Mouse (Mus musculus) olfactory bulb, adult 2 months (tissue): Measurements from ENCODE around the gene Mcm7.
A peak's percentile ranks its signal among the peaks of the same experiment; 100 is the strongest.

Source experiments
- CTCF ChIP-seq: fragments of 200-500 bp; IDR thresholded peaks from 2 replicates; pipeline ENCODE4 v1.5.1; 2012; ENCODE audit warnings: low read depth, mild to moderate bottlenecking, low read length, moderate library complexity; ENCODE audit not compliant: insufficient read depth
- POLR2A ChIP-seq: fragments of 200-500 bp; IDR thresholded peaks from 2 replicates; pipeline ENCODE4 v1.6.1; 2012; ENCODE audit warnings: mild to moderate bottlenecking, low read depth, low read length, moderate library complexity; ENCODE audit not compliant: insufficient read depth

DNA sequence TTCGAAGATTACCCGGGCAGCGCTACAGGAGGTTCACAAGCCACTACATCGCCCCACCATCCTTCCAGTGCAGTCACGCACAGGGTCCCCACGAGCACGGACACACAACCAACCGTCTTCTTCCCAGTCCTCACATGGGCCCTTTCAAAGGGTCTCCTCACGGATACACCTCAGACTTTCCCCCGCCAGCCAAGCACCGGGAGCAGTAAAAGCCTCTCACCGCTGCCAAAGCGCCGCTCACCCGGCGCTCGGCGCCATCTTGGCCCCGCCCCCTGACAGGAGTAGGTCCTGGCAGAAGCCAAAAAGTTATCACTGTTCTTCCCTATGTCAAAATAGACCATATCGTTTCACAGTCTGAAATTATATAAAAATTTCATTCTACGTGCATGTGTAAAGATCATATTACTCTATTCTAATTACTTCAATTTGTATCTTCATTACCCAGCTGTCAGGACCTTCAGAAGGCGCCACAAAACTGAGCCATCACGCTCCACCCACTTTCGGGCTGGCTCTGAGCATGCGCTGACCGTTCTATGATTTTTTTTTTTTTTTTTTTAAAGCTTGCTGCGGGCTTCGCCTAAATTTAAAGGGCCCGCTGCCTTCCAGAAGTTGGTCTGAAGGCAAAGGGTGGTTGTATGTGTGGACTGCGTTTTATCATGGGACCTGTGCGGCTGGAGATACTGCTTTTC is 14.9 kb upstream of the Mcm7 start, which contains the start of the genes Taf6 and Cnpy4:
- TF ChIP-seq CTCF (no peak), POLR2A (peak; percentile 98)
